Comparison of ENCODE assay signal across 18 mouse cellular contexts in genomic region chr2:3703806-3704205, GRCm38 (mm10).
DNase-seq lines count a peak whose midpoint lies in the region; ATAC-seq and TF ChIP-seq lines count a peak whose summit lies in the region.
"Had no signal": no experiment of that assay in that cellular context is flagged by ENCODE, and none has a peak within 500 bp of the region (broad histone marks: within the 10 kb centered on the region; RNA-seq: fewer than 3 reads in every experiment).

No protein-coding gene starts in this region.

- peak; percentile 52 for DNase-seq in kidney, adult 9 months
- no peak for DNase-seq in kidney, adult 11 months
- peak; percentile 26 for DNase-seq in CD4-positive helper T cell, adult 2 months (ENCODE audit: low read depth, low spot score)
- DNase-seq in neural tube, embryonic 10.5 days (ENCODE audit: extremely low spot score, low spot score): no peak
- DNase-seq in limb, embryonic 10.5 days (ENCODE audit: low spot score): no peak
- no peak for DNase-seq in embryo, embryonic 10 days (ENCODE audit: low spot score)
- DNase-seq: adrenal gland, postnatal 25 days; layer of hippocampus, adult 9-11 months; liver, embryonic 13.5 days; lung, postnatal 14 days; thymus, postnatal 36 days had no signal

- ATAC-seq in activated CD4-positive, CD25-positive, alpha-beta regulatory T cell, adult 4 months: peak; percentile 50
- ATAC-seq: forebrain, embryonic 14.5 days; hindbrain, postnatal 0 days had no signal

- H3K4me1 ChIP-seq in limb, embryonic 10.5 days: peaks cover 7% of the 10 kb centered on the region; the same call in 1 of the 2 replicates
- H3K4me1 ChIP-seq: embryonic facial prominence, embryonic 15.5 days; heart, embryonic 10.5 days; midbrain, embryonic 12.5 days had no signal

- no peaks in the 10 kb centered on the region for H3K27me3 ChIP-seq in myocyte (ENCODE audit: control insufficient read depth, insufficient read depth, insufficient read length)
- no peaks in the 10 kb centered on the region for H3K27me3 ChIP-seq in limb, embryonic 10.5 days (ENCODE audit: low read depth, poor library complexity, severe bottlenecking)
- H3K27me3 ChIP-seq: embryonic facial prominence, embryonic 15.5 days; liver, embryonic 13.5 days; midbrain, embryonic 12.5 days had no signal

- H3K36me3 ChIP-seq in myocyte (ENCODE audit: control insufficient read depth, insufficient read depth): no peaks in the 10 kb centered on the region
- H3K36me3 ChIP-seq in limb, embryonic 10.5 days: no peaks in the 10 kb centered on the region
- H3K36me3 ChIP-seq: embryonic facial prominence, embryonic 15.5 days; heart, embryonic 10.5 days; liver, embryonic 13.5 days; midbrain, embryonic 12.5 days had no signal

- no peaks in the 10 kb centered on the region for H3K9me3 ChIP-seq in limb, embryonic 10.5 days (replicated peaks)
- H3K9me3 ChIP-seq: embryonic facial prominence, embryonic 15.5 days; heart, embryonic 10.5 days; liver, embryonic 13.5 days; midbrain, embryonic 12.5 days had no signal

- H3K4me3 ChIP-seq in myocyte: no peak overlapping the region
- no peak overlapping the region for H3K4me3 ChIP-seq in limb, embryonic 10.5 days
- H3K4me3 ChIP-seq: embryonic facial prominence, embryonic 15.5 days; heart, embryonic 10.5 days; liver, embryonic 13.5 days; midbrain, embryonic 12.5 days had no signal

- H3ac ChIP-seq in myocyte (ENCODE audit: control insufficient read depth, insufficient read length): no peak overlapping the region

- TF ChIP-seq POLR2A in myocyte (IDR thresholded peaks at IDR 0.05; ENCODE audit: insufficient read length, low read depth): no peak

- no peaks in the 10 kb centered on the region for H3K79me2 ChIP-seq in myocyte (ENCODE audit: control insufficient read depth, insufficient read depth)

- H3K4me2 ChIP-seq in myocyte (ENCODE audit: low read depth): peak overlapping the region; percentile 28
- H3K4me2 ChIP-seq: embryonic facial prominence, embryonic 15.5 days; liver, embryonic 13.5 days; midbrain, embryonic 12.5 days had no signal

- no peak overlapping the region for H3K27ac ChIP-seq in limb, embryonic 10.5 days
- H3K27ac ChIP-seq: embryonic facial prominence, embryonic 15.5 days; heart, embryonic 10.5 days; hindbrain, postnatal 0 days; liver, embryonic 13.5 days; midbrain, embryonic 12.5 days had no signal

- 87% methylated on average over 2 of the region's 2 CpGs for WGBS in limb, embryonic 10.5 days

TF ChIP-seq in myocyte, 11 proteins besides CTCF, POLR2A, EP300 and RAD21:
- TF ChIP-seq MYOG (IDR thresholded peaks at IDR 0.05; ENCODE audit: control insufficient read depth in 1 of 3, insufficient read depth in 1 of 3, insufficient read length in 2 of 3, low read depth in 2 of 3): no peak
- no peak for TF ChIP-seq E2F4 (IDR thresholded peaks at IDR 0.05; ENCODE audit: insufficient read depth)
- no peak for TF ChIP-seq TCF12 (IDR thresholded peaks at IDR 0.05; ENCODE audit: insufficient read depth, poor library complexity, severe bottlenecking)
- TF ChIP-seq USF1 (IDR thresholded peaks at IDR 0.05; ENCODE audit: low read depth): no peak

Comparison
In these comparisons a context has a peak if more than half of its experiments do, and no peak if none do; other contexts are left out.
1. DNase-seq: peak in kidney, adult 9 months (single experiment) and CD4-positive helper T cell, adult 2 months (single experiment); none in kidney, adult 11 months (single experiment), neural tube, embryonic 10.5 days (single experiment), limb, embryonic 10.5 days (single experiment) and embryo, embryonic 10 days (single experiment).